Mouse (Mus musculus): ENCODE data around the gene Tm7sf3. TPM values are rescaled to one million over a fixed set of nuclear protein-coding genes. Genes with fewer than 3 reads are reported as not detected.

The Tm7sf3 gene
- polyA plus RNA-seq, 1 experiment from 2014 or later: 40.5 TPM

- Histone ChIP-seq H3K9ac (no peak overlapping the region), H3K9me3 (replicated peaks) (peaks cover 7% of the 10 kb centered on the region; the same call in 1 of the 2 replicates), H3K36me3 (no peaks in the 10 kb centered on the region), H3K4me2 (no peak overlapping the region), H3K27me3 (replicated peaks) (no peaks in the 10 kb centered on the region), H3K4me1 (no peaks in the 10 kb centered on the region), H3K4me3 (no peak overlapping the region), H3K27ac (no peak overlapping the region)
- ATAC-seq: no peak
- 73% methylated on average over 4 of the region's 4 CpGs for WGBS (ENCODE audit: insufficient replicate concordance)
Measured at GRCm38 (mm10) chr6:146673696-146674095, 31.1 kb upstream of the Tm7sf3 start.

DNA sequence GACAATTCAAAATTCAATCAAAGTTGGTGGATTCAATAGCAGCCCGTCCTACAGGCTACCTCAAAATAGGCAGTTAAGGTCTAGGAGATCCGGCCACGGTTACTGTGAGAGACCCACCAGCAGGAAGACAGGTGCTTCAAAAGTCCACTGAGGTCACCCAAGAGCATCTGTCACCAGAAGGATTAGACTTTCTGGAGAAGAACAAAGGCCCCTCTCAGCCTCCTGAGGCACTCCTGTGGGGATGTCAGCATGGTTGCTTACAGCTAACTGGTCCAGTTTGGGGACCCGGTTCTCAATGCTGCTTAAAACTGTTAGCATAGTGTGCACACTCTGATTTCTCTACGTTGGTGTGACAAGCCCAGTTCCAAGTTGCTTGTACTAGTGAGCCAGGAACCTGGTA lies 29.5 kb upstream of the Tm7sf3 start:
- Histone ChIP-seq H3K9me3 (replicated peaks) (peaks cover 7% of the 10 kb centered on the region; the same call in 1 of the 2 replicates), H3K36me3 (no peaks in the 10 kb centered on the region), H3K4me3 (no peak overlapping the region), H3K9ac (no peak overlapping the region), H3K4me1 (no peaks in the 10 kb centered on the region), H3K27ac (no peak overlapping the region), H3K4me2 (no peak overlapping the region), H3K27me3 (replicated peaks) (no peaks in the 10 kb centered on the region)
- 62% methylated on average over 5 of the region's 5 CpGs for WGBS (ENCODE audit: insufficient replicate concordance)
- ATAC-seq: no peak

GRCm38 (mm10) chr6:146670956-146671855 lies 28.6 kb upstream of the Tm7sf3 start:
- WGBS (ENCODE audit: insufficient replicate concordance): 44% methylated on average over 15 of the region's 15 CpGs

GRCm38 (mm10) chr6:146668606-146669005 lies 26.0 kb upstream of the Tm7sf3 start:
- no peak for ATAC-seq
- Histone ChIP-seq H3K4me1 (no peaks in the 10 kb centered on the region), H3K9ac (no peak overlapping the region), H3K27ac (no peak overlapping the region), H3K27me3 (replicated peaks) (no peaks in the 10 kb centered on the region), H3K4me2 (no peak overlapping the region), H3K9me3 (replicated peaks) (peaks cover 7% of the 10 kb centered on the region; the same call in 1 of the 2 replicates), H3K36me3 (no peaks in the 10 kb centered on the region), H3K4me3 (no peak overlapping the region)

More at GRCm38 (mm10) chr6:146670956-146671855, 28.6 kb upstream of the Tm7sf3 start:
- Histone ChIP-seq H3K27ac (no peak overlapping the region), H3K36me3 (no peaks in the 10 kb centered on the region), H3K4me3 (no peak overlapping the region), H3K27me3 (replicated peaks) (no peaks in the 10 kb centered on the region), H3K9ac (no peak overlapping the region), H3K4me2 (no peak overlapping the region), H3K4me1 (no peaks in the 10 kb centered on the region), H3K9me3 (replicated peaks) (peaks cover 7% of the 10 kb centered on the region; the same call in 1 of the 2 replicates)
- no peak for ATAC-seq

- Histone ChIP-seq H3K9ac (no peak overlapping the region), H3K4me3 (no peak overlapping the region), H3K27ac (no peak overlapping the region), H3K9me3 (replicated peaks) (peaks cover 7% of the 10 kb centered on the region; the same call in 1 of the 2 replicates), H3K4me1 (no peaks in the 10 kb centered on the region), H3K27me3 (replicated peaks) (no peaks in the 10 kb centered on the region), H3K4me2 (no peak overlapping the region), H3K36me3 (no peaks in the 10 kb centered on the region)
- ATAC-seq: no peak
- WGBS (ENCODE audit: insufficient replicate concordance): 48% methylated on average over 6 of the region's 6 CpGs
Measured at GRCm38 (mm10) chr6:146666811-146667210, 24.2 kb upstream of the Tm7sf3 start.

DNA sequence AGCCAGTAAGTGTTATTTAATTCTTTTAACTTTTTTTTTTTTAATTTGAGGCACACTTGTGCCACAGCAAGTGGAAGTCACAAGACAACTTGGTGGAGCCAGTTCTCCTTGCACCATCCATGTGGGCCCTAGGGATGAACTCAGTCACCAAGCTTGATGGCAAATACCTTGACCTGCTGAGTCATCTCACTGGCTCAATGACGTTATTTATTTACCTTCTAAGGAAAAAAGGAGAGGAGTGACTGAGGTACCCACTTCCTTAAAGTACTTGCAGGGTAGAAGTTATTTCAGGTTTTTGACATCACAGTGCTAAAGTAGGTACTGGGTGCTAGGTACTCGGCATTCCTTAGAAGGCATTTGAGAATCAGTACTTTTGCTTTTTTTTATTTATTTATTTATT lies 22.8 kb upstream of the Tm7sf3 start:
- no peak overlapping the region for H3K27ac ChIP-seq
- 51% methylated on average over 2 of the region's 2 CpGs for WGBS (ENCODE audit: insufficient replicate concordance)
- H3K9ac ChIP-seq: no peak overlapping the region
- H3K4me1 ChIP-seq: no peaks in the 10 kb centered on the region
- H3K4me2 ChIP-seq: no peak overlapping the region
- no peak overlapping the region for H3K4me3 ChIP-seq
- H3K27me3 ChIP-seq (replicated peaks): no peaks in the 10 kb centered on the region
- ATAC-seq: no peak
- no peaks in the 10 kb centered on the region for H3K36me3 ChIP-seq
- H3K9me3 ChIP-seq (replicated peaks): peaks cover 4% of the 10 kb centered on the region; the same call in 1 of the 2 replicates

DNA sequence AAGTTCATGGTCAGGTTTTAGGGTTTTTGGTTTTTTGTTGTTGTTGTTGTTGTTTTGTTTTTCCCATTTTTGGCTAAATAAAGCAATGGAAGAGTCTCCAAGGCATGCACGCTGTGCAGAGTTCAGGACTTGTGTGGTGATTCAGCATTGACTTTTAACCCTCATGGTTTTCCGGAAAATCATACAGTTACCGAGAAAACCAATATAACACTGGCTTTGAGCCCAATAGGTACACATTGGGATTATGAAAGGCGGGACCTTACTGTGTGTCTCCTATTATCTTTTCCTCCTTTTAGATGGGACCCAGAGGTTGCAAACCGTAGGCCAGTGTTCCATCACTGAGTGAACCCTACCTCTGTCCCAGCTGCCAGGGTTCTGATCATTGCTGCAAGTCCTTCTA lies 22.3 kb upstream of the Tm7sf3 start:
- no peak overlapping the region for H3K4me3 ChIP-seq
- no peaks in the 10 kb centered on the region for H3K36me3 ChIP-seq
- no peak overlapping the region for H3K9ac ChIP-seq
- ATAC-seq: no peak
- H3K9me3 ChIP-seq (replicated peaks): no peaks in the 10 kb centered on the region
- H3K4me2 ChIP-seq: no peak overlapping the region
- H3K4me1 ChIP-seq: no peaks in the 10 kb centered on the region
- no peak overlapping the region for H3K27ac ChIP-seq
- WGBS (ENCODE audit: insufficient replicate concordance): 82% methylated on average over 5 of the region's 5 CpGs
- H3K27me3 ChIP-seq (replicated peaks): no peaks in the 10 kb centered on the region

GRCm38 (mm10) chr6:146664116-146664515 lies 21.5 kb upstream of the Tm7sf3 start:
- ATAC-seq: no peak
- WGBS (ENCODE audit: insufficient replicate concordance): 62% methylated on average over 5 of the region's 5 CpGs
- Histone ChIP-seq H3K27ac (no peak overlapping the region), H3K27me3 (replicated peaks) (no peaks in the 10 kb centered on the region), H3K4me3 (no peak overlapping the region), H3K4me2 (no peak overlapping the region), H3K9me3 (replicated peaks) (no peaks in the 10 kb centered on the region), H3K4me1 (no peaks in the 10 kb centered on the region), H3K9ac (no peak overlapping the region), H3K36me3 (no peaks in the 10 kb centered on the region)

- H3K27ac ChIP-seq: no peak overlapping the region
- ATAC-seq: no peak
- H3K27me3 ChIP-seq (replicated peaks): no peaks in the 10 kb centered on the region
- no peaks in the 10 kb centered on the region for H3K36me3 ChIP-seq
- no peaks in the 10 kb centered on the region for H3K4me1 ChIP-seq
- H3K4me3 ChIP-seq: no peak overlapping the region
- WGBS (ENCODE audit: insufficient replicate concordance): 23% methylated on average over 5 of the region's 5 CpGs
- no peaks in the 10 kb centered on the region for H3K9me3 ChIP-seq (replicated peaks)
- no peak overlapping the region for H3K9ac ChIP-seq
- H3K4me2 ChIP-seq: no peak overlapping the region
Measured at GRCm38 (mm10) chr6:146662679-146663078, 20.1 kb upstream of the Tm7sf3 start.

GRCm38 (mm10) chr6:146661655-146662054 lies 19.0 kb upstream of the Tm7sf3 start:
- H3K27ac ChIP-seq: no peak overlapping the region
- H3K4me3 ChIP-seq: no peak overlapping the region
- no peak overlapping the region for H3K4me2 ChIP-seq
- ATAC-seq: no peak
- no peaks in the 10 kb centered on the region for H3K9me3 ChIP-seq (replicated peaks)
- H3K36me3 ChIP-seq: no peaks in the 10 kb centered on the region
- H3K9ac ChIP-seq: no peak overlapping the region
- 58% methylated on average over 5 of the region's 5 CpGs for WGBS (ENCODE audit: insufficient replicate concordance)
- H3K4me1 ChIP-seq: no peaks in the 10 kb centered on the region
- H3K27me3 ChIP-seq (replicated peaks): no peaks in the 10 kb centered on the region

DNA sequence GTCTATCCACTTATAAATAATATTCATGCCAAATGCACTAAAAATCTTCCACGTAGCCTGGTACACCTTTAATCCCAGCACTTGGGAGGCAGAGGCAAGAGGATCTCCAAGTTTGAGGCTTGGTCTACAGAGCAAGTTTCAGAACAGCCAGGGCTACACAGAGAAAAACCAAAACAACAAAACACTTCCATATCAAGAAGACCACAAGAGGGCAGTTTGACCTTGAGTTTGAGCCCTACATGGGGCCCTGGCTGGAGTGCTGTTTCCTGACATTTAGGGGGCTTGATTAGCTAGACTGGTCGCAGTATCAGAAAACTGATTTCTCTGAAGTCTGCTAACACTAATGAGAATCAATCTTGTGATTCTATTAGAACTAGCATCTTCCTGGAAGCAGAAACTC lies 18.0 kb upstream of the Tm7sf3 start:
- Histone ChIP-seq H3K4me3 (no peak overlapping the region), H3K27me3 (replicated peaks) (no peaks in the 10 kb centered on the region), H3K4me2 (no peak overlapping the region), H3K36me3 (no peaks in the 10 kb centered on the region), H3K27ac (no peak overlapping the region), H3K4me1 (no peaks in the 10 kb centered on the region), H3K9me3 (replicated peaks) (no peaks in the 10 kb centered on the region), H3K9ac (no peak overlapping the region)
- ATAC-seq: no peak
- 51% methylated on average over 2 of the region's 2 CpGs for WGBS (ENCODE audit: insufficient replicate concordance)

- 67% methylated on average over 3 of the region's 3 CpGs for WGBS (ENCODE audit: insufficient replicate concordance)
- ATAC-seq: no peak
- no peaks in the 10 kb centered on the region for H3K27me3 ChIP-seq (replicated peaks)
Measured at GRCm38 (mm10) chr6:146653197-146653596, 10.6 kb upstream of the Tm7sf3 start.

More at GRCm38 (mm10) chr6:146653197-146653596, 10.6 kb upstream of the Tm7sf3 start:
- Histone ChIP-seq H3K9ac (no peak overlapping the region), H3K4me1 (no peaks in the 10 kb centered on the region), H3K27ac (no peak overlapping the region), H3K36me3 (peaks cover 32% of the 10 kb centered on the region), H3K9me3 (replicated peaks) (no peaks in the 10 kb centered on the region), H3K4me2 (no peak overlapping the region), H3K4me3 (no peak overlapping the region)

All from liver, embryonic 12.5 days (tissue).